Mouse (Mus musculus): ENCODE measurements around the gene Ccl27a.

GRCm38 (mm10) chr4:41745021-41745420 is 29.0 kb downstream of the Ccl27a start:
- TF ChIP-seq CTCF (IDR thresholded peaks at IDR 0.05; ENCODE audit: control insufficient read depth, insufficient read depth, low read length) (no peak), POLR2A (IDR thresholded peaks at IDR 0.05; ENCODE audit: borderline replicate concordance, control insufficient read depth, low read depth, low read length) (no peak)
